Mouse (Mus musculus) cerebellum, adult 2 months (tissue): ENCODE results near the gene Fbxo11.
"Not testable (repeated sequence)": the region's sequence is repeated elsewhere in the genome, so short reads cannot be mapped to it uniquely, and the experiment has no call there.

ENCODE experiments used
- CTCF ChIP-seq: fragments of 200-500 bp; IDR thresholded peaks from 2 replicates; pipeline ENCODE4 v1.5.1; 2011; ENCODE audit warnings: low read depth, mild to moderate bottlenecking, control low read depth, low read length, moderate library complexity, borderline replicate concordance; ENCODE audit not compliant: insufficient read depth
- POLR2A ChIP-seq: fragments of 200-500 bp; IDR thresholded peaks from 2 replicates; pipeline ENCODE4 v1.6.1; 2011; ENCODE audit warnings: low read length, control low read depth, borderline replicate concordance; ENCODE audit not compliant: insufficient read depth

DNA sequence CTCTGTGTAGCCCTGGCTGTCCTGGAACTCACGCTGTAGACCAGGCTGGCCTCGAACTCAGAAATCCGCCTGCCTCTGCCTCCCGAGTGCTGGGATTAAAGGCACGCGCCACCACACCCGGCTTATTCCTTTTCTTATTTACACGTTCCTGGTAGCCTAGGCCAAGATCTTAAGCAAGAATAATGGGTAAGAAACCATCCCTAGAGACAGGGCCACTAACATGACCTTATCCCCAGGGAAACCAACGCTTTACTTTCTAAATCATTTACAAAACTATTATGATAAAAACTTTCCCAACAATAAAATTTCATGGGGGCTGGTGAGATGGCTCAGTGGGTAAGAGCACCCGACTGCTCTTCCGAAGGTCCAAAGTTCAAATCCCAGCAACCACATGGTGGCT is 105.7 kb downstream of the Fbxo11 start:
- not testable (repeated sequence) for TF ChIP-seq CTCF, POLR2A
